Mouse (Mus musculus): ENCODE measurements around the gene Gcg. TPM values are rescaled to one million over a fixed set of nuclear protein-coding genes. Genes with fewer than 3 reads are reported as not detected.

Gcg gene
- polyA plus RNA-seq, 1 experiment from 2014 or later: not detected

- Histone ChIP-seq H3K4me1 (ENCODE audit: control insufficient read depth in 2 of 2, insufficient read depth in 2 of 2, low read length in 2 of 2) (no peaks in the 10 kb centered on the region), H3K4me3 (ENCODE audit: control insufficient read depth in 1 of 2, insufficient read depth in 1 of 2, low read depth in 1 of 2, low read length in 2 of 2) (no peak overlapping the region), H3K27ac (replicated peaks in 1 of 2; ENCODE audit: control insufficient read depth in 1 of 2, insufficient read depth in 1 of 2, low read depth in 2 of 2, low read length in 2 of 2) (no peak overlapping the region), H3K27me3 (ENCODE audit: control insufficient read depth, insufficient read depth, low read length) (no peaks in the 10 kb centered on the region), H3K36me3 (ENCODE audit: control insufficient read depth, insufficient read depth, low read length) (no peaks in the 10 kb centered on the region), H3K4me2 (ENCODE audit: low read length) (no peak overlapping the region), H3K9me3 (ENCODE audit: control insufficient read depth, low read length) (no peaks in the 10 kb centered on the region), H3K9ac (ENCODE audit: low read length) (no peak overlapping the region)
- WGBS: 83% methylated on average over 4 of the region's 4 CpGs
- ATAC-seq (ENCODE audit: insufficient number of reproducible peaks, insufficient read depth, low FRiP score, low read depth): no peak
Measured at GRCm38 (mm10) chr2:62504269-62504796, 20.9 kb upstream of the Gcg start.

GRCm38 (mm10) chr2:62503326-62503725 is 19.9 kb upstream of the Gcg start:
- no peak overlapping the region for H3K4me3 ChIP-seq (ENCODE audit: control insufficient read depth in 1 of 2, insufficient read depth in 1 of 2, low read depth in 1 of 2, low read length in 2 of 2)
- no peak overlapping the region for H3K9ac ChIP-seq (ENCODE audit: low read length)
- no peaks in the 10 kb centered on the region for H3K4me1 ChIP-seq (ENCODE audit: control insufficient read depth in 2 of 2, insufficient read depth in 2 of 2, low read length in 2 of 2)
- H3K36me3 ChIP-seq (ENCODE audit: control insufficient read depth, insufficient read depth, low read length): no peaks in the 10 kb centered on the region
- 77% methylated on average over 5 of the region's 5 CpGs for WGBS
- H3K9me3 ChIP-seq (ENCODE audit: control insufficient read depth, low read length): no peaks in the 10 kb centered on the region
- H3K4me2 ChIP-seq (ENCODE audit: low read length): no peak overlapping the region
- no peak for ATAC-seq (ENCODE audit: insufficient number of reproducible peaks, insufficient read depth, low FRiP score, low read depth)
- H3K27me3 ChIP-seq (ENCODE audit: control insufficient read depth, insufficient read depth, low read length): no peaks in the 10 kb centered on the region
- no peak overlapping the region for H3K27ac ChIP-seq (replicated peaks in 1 of 2; ENCODE audit: control insufficient read depth in 1 of 2, insufficient read depth in 1 of 2, low read depth in 2 of 2, low read length in 2 of 2)

GRCm38 (mm10) chr2:62502516-62502915 is 19.1 kb upstream of the Gcg start:
- no peaks in the 10 kb centered on the region for H3K36me3 ChIP-seq (ENCODE audit: control insufficient read depth, insufficient read depth, low read length)
- no peak overlapping the region for H3K4me3 ChIP-seq (ENCODE audit: control insufficient read depth in 1 of 2, insufficient read depth in 1 of 2, low read depth in 1 of 2, low read length in 2 of 2)
- H3K4me1 ChIP-seq (ENCODE audit: control insufficient read depth in 2 of 2, insufficient read depth in 2 of 2, low read length in 2 of 2): no peaks in the 10 kb centered on the region
- no peak for ATAC-seq (ENCODE audit: insufficient number of reproducible peaks, insufficient read depth, low FRiP score, low read depth)
- no peaks in the 10 kb centered on the region for H3K9me3 ChIP-seq (ENCODE audit: control insufficient read depth, low read length)
- WGBS: 81% methylated on average over 4 of the region's 4 CpGs
- H3K9ac ChIP-seq (ENCODE audit: low read length): no peak overlapping the region
- no peak overlapping the region for H3K27ac ChIP-seq (replicated peaks in 1 of 2; ENCODE audit: control insufficient read depth in 1 of 2, insufficient read depth in 1 of 2, low read depth in 2 of 2, low read length in 2 of 2)
- H3K27me3 ChIP-seq (ENCODE audit: control insufficient read depth, insufficient read depth, low read length): no peaks in the 10 kb centered on the region
- H3K4me2 ChIP-seq (ENCODE audit: low read length): no peak overlapping the region

- H3K4me2 ChIP-seq (ENCODE audit: low read length): no peak overlapping the region
- H3K27me3 ChIP-seq (ENCODE audit: control insufficient read depth, insufficient read depth, low read length): no peaks in the 10 kb centered on the region
- H3K4me1 ChIP-seq (ENCODE audit: control insufficient read depth in 2 of 2, insufficient read depth in 2 of 2, low read length in 2 of 2): no peaks in the 10 kb centered on the region
- ATAC-seq (ENCODE audit: insufficient number of reproducible peaks, insufficient read depth, low FRiP score, low read depth): no peak
- 88% methylated on average over 5 of the region's 5 CpGs for WGBS
- no peaks in the 10 kb centered on the region for H3K9me3 ChIP-seq (ENCODE audit: control insufficient read depth, low read length)
- H3K4me3 ChIP-seq (ENCODE audit: control insufficient read depth in 1 of 2, insufficient read depth in 1 of 2, low read depth in 1 of 2, low read length in 2 of 2): no peak overlapping the region
- no peak overlapping the region for H3K9ac ChIP-seq (ENCODE audit: low read length)
- H3K27ac ChIP-seq (replicated peaks in 1 of 2; ENCODE audit: control insufficient read depth in 1 of 2, insufficient read depth in 1 of 2, low read depth in 2 of 2, low read length in 2 of 2): no peak overlapping the region
- no peaks in the 10 kb centered on the region for H3K36me3 ChIP-seq (ENCODE audit: control insufficient read depth, insufficient read depth, low read length)
Measured at GRCm38 (mm10) chr2:62498821-62499220, 15.4 kb upstream of the Gcg start.

- no peak for ATAC-seq (ENCODE audit: insufficient number of reproducible peaks, insufficient read depth, low FRiP score, low read depth)
- no peak overlapping the region for H3K4me3 ChIP-seq (ENCODE audit: control insufficient read depth in 1 of 2, insufficient read depth in 1 of 2, low read depth in 1 of 2, low read length in 2 of 2)
- no peaks in the 10 kb centered on the region for H3K9me3 ChIP-seq (ENCODE audit: control insufficient read depth, low read length)
- 81% methylated on average over 4 of the region's 4 CpGs for WGBS
- no peak overlapping the region for H3K9ac ChIP-seq (ENCODE audit: low read length)
- no peaks in the 10 kb centered on the region for H3K36me3 ChIP-seq (ENCODE audit: control insufficient read depth, insufficient read depth, low read length)
- H3K27ac ChIP-seq (replicated peaks in 1 of 2; ENCODE audit: control insufficient read depth in 1 of 2, insufficient read depth in 1 of 2, low read depth in 2 of 2, low read length in 2 of 2): no peak overlapping the region
- no peaks in the 10 kb centered on the region for H3K27me3 ChIP-seq (ENCODE audit: control insufficient read depth, insufficient read depth, low read length)
- H3K4me2 ChIP-seq (ENCODE audit: low read length): no peak overlapping the region
- H3K4me1 ChIP-seq (ENCODE audit: control insufficient read depth in 2 of 2, insufficient read depth in 2 of 2, low read length in 2 of 2): no peaks in the 10 kb centered on the region
Measured at GRCm38 (mm10) chr2:62498086-62498485, 14.6 kb upstream of the Gcg start.

- no peak overlapping the region for H3K9ac ChIP-seq (ENCODE audit: low read length)
- H3K27me3 ChIP-seq (ENCODE audit: control insufficient read depth, insufficient read depth, low read length): no peaks in the 10 kb centered on the region
- no peaks in the 10 kb centered on the region for H3K4me1 ChIP-seq (ENCODE audit: control insufficient read depth in 2 of 2, insufficient read depth in 2 of 2, low read length in 2 of 2)
- no peak overlapping the region for H3K4me2 ChIP-seq (ENCODE audit: low read length)
- no peaks in the 10 kb centered on the region for H3K9me3 ChIP-seq (ENCODE audit: control insufficient read depth, low read length)
- H3K36me3 ChIP-seq (ENCODE audit: control insufficient read depth, insufficient read depth, low read length): no peaks in the 10 kb centered on the region
- H3K4me3 ChIP-seq (ENCODE audit: control insufficient read depth in 1 of 2, insufficient read depth in 1 of 2, low read depth in 1 of 2, low read length in 2 of 2): no peak overlapping the region
- whole genome bisulfite sequencing: 80% methylated on average over 5 of the region's 5 CpGs
- no peak overlapping the region for H3K27ac ChIP-seq (replicated peaks in 1 of 2; ENCODE audit: control insufficient read depth in 1 of 2, insufficient read depth in 1 of 2, low read depth in 2 of 2, low read length in 2 of 2)
- no peak for ATAC-seq (ENCODE audit: insufficient number of reproducible peaks, insufficient read depth, low FRiP score, low read depth)
Measured at GRCm38 (mm10) chr2:62497333-62498002, 14.0 kb upstream of the Gcg start.

- Histone ChIP-seq H3K27me3 (ENCODE audit: control insufficient read depth, insufficient read depth, low read length) (no peaks in the 10 kb centered on the region), H3K9ac (ENCODE audit: low read length) (no peak overlapping the region), H3K27ac (replicated peaks in 1 of 2; ENCODE audit: control insufficient read depth in 1 of 2, insufficient read depth in 1 of 2, low read depth in 2 of 2, low read length in 2 of 2) (no peak overlapping the region), H3K4me1 (ENCODE audit: control insufficient read depth in 2 of 2, insufficient read depth in 2 of 2, low read length in 2 of 2) (no peaks in the 10 kb centered on the region), H3K9me3 (ENCODE audit: control insufficient read depth, low read length) (no peaks in the 10 kb centered on the region), H3K4me2 (ENCODE audit: low read length) (no peak overlapping the region), H3K4me3 (ENCODE audit: control insufficient read depth in 1 of 2, insufficient read depth in 1 of 2, low read depth in 1 of 2, low read length in 2 of 2) (no peak overlapping the region), H3K36me3 (ENCODE audit: control insufficient read depth, insufficient read depth, low read length) (no peaks in the 10 kb centered on the region)
- 40% methylated on average over 4 of the region's 4 CpGs for WGBS
- ATAC-seq (ENCODE audit: insufficient number of reproducible peaks, insufficient read depth, low FRiP score, low read depth): no peak
Measured at GRCm38 (mm10) chr2:62495407-62495806, 12.0 kb upstream of the Gcg start.

GRCm38 (mm10) chr2:62489832-62490231 is 6.4 kb upstream of the Gcg start:
- H3K9me3 ChIP-seq (ENCODE audit: control insufficient read depth, low read length): no peaks in the 10 kb centered on the region
- WGBS: 79% methylated on average over 6 of the region's 6 CpGs
- no peak overlapping the region for H3K4me2 ChIP-seq (ENCODE audit: low read length)
- H3K9ac ChIP-seq (ENCODE audit: low read length): no peak overlapping the region
- no peak overlapping the region for H3K27ac ChIP-seq (replicated peaks in 1 of 2; ENCODE audit: control insufficient read depth in 1 of 2, insufficient read depth in 1 of 2, low read depth in 2 of 2, low read length in 2 of 2)
- H3K4me3 ChIP-seq (ENCODE audit: control insufficient read depth in 1 of 2, insufficient read depth in 1 of 2, low read depth in 1 of 2, low read length in 2 of 2): no peak overlapping the region
- no peaks in the 10 kb centered on the region for H3K27me3 ChIP-seq (ENCODE audit: control insufficient read depth, insufficient read depth, low read length)
- H3K4me1 ChIP-seq (ENCODE audit: control insufficient read depth in 2 of 2, insufficient read depth in 2 of 2, low read length in 2 of 2): no peaks in the 10 kb centered on the region
- ATAC-seq (ENCODE audit: insufficient number of reproducible peaks, insufficient read depth, low FRiP score, low read depth): no peak
- H3K36me3 ChIP-seq (ENCODE audit: control insufficient read depth, insufficient read depth, low read length): no peaks in the 10 kb centered on the region

Data from heart, embryonic 14.5 days (tissue).